Mouse (Mus musculus) heart, postnatal 0 days (tissue): ENCODE measurements around the gene Uckl1.

Experiments used
- CTCF ChIP-seq: IDR thresholded peaks from 2 replicates; pipeline ENCODE4 v1.5.1; 2016; ENCODE audit warnings: antibody characterized with exemption, control low read depth, low read depth
- EP300 ChIP-seq: IDR thresholded peaks from 2 replicates; pipeline ENCODE4 v1.6.1; 2016; ENCODE audit warnings: antibody characterized with exemption, low read depth

GRCm38 (mm10) chr2:181519201-181519600, 65.5 kb downstream of the Uckl1 start:
- no peak for TF ChIP-seq EP300
- no peak for TF ChIP-seq CTCF
